Mouse (Mus musculus): ENCODE measurements around the gene Mfsd7a.

DNA sequence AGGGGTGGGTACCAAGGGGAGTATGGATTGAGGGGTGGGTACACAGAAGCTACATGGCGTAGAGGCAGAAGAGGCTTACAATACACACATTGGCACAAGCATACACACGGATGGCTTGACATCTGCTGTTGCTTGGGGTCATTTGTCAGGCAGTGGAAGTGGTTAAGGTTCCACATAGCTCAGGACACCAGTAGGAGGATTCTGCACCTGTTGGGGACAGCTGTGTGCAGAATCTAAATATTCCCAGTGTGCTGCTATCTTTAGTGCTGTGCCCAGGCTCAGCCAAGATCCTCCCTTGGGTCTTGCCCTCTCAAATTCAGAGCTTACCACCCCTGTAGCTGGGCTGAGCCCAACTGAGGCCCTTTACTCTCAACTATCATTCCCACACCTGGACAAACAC, 12.6 kb downstream of the Mfsd7a start:
- TF ChIP-seq CTCF (IDR thresholded peaks at IDR 0.05; ENCODE audit: control insufficient read depth, insufficient read depth, insufficient replicate concordance, low read depth, low read length) (no peak), POLR2A (IDR thresholded peaks at IDR 0.05; ENCODE audit: control insufficient read depth, low read depth, low read length) (no peak)
